Mouse (Mus musculus) monocyte, adult 5-6 weeks (primary cell): Measurements from ENCODE around the gene Gria2. TPM values are rescaled to one million over a fixed set of nuclear protein-coding genes. Genes with fewer than 3 reads are reported as not detected.

ENCODE experiments used
- ATAC-seq: fragments of 153-309, 156-312 bp; replicated peaks from 2 replicates; pipeline ENCODE4 v1.8.0; 2017; ENCODE audit warnings: mild to moderate bottlenecking; ENCODE audit not compliant: low TSS enrichment, insufficient number of reproducible peaks, severe bottlenecking, poor library complexity, low FRiP score
- total RNA-seq: library from RNA; stranded (forward); fragments of 200-1000, 200-491, 200-594 nt; gene quantifications from 3 replicates; pipeline ENCODE4 v1.2.3, GENCODE M21; 2017

Gene Gria2
- total RNA-seq, 1 experiment from 2014 or later = not detected

- ATAC-seq = no peak
Measured at GRCm38 (mm10) chr3:80781144-80781530, 21.5 kb downstream of the Gria2 start.

GRCm38 (mm10) chr3:80780383-80781143, 22.1 kb downstream of the Gria2 start:
- ATAC-seq = no peak

- no peak for ATAC-seq
Measured at GRCm38 (mm10) chr3:80776628-80777027, 26.0 kb downstream of the Gria2 start.

GRCm38 (mm10) chr3:80775971-80776370, 26.7 kb downstream of the Gria2 start:
- ATAC-seq = no peak

GRCm38 (mm10) chr3:80774005-80774764, 28.4 kb downstream of the Gria2 start:
- no peak for ATAC-seq

- no peak for ATAC-seq
Measured at GRCm38 (mm10) chr3:80773232-80773631, 29.4 kb downstream of the Gria2 start.

- no peak for ATAC-seq
Measured at GRCm38 (mm10) chr3:80769506-80770235, 33.0 kb downstream of the Gria2 start.

GRCm38 (mm10) chr3:80758955-80759354, 43.7 kb downstream of the Gria2 start:
- ATAC-seq = no peak

- no peak for ATAC-seq
Measured at GRCm38 (mm10) chr3:80758363-80758762, 44.3 kb downstream of the Gria2 start.

GRCm38 (mm10) chr3:80750786-80751185, 51.8 kb downstream of the Gria2 start:
- ATAC-seq = no peak

GRCm38 (mm10) chr3:80725205-80725604, 77.4 kb downstream of the Gria2 start:
- no peak for ATAC-seq

- no peak for ATAC-seq
Measured at GRCm38 (mm10) chr3:80713123-80713522, 89.5 kb downstream of the Gria2 start.

- no peak for ATAC-seq
Measured at GRCm38 (mm10) chr3:80708992-80709391, 93.6 kb downstream of the Gria2 start.

GRCm38 (mm10) chr3:80702173-80702572, 100.5 kb downstream of the Gria2 start:
- no peak for ATAC-seq

- no peak for ATAC-seq
Measured at GRCm38 (mm10) chr3:80697523-80697922, 105.1 kb downstream of the Gria2 start.

- no peak for ATAC-seq
Measured at GRCm38 (mm10) chr3:80694965-80695364, 107.7 kb downstream of the Gria2 start.

- ATAC-seq = no peak
Measured at GRCm38 (mm10) chr3:80665105-80665504, 137.5 kb downstream of the Gria2 start.

- ATAC-seq = no peak
Measured at GRCm38 (mm10) chr3:80663293-80663692, 139.3 kb downstream of the Gria2 start.

GRCm38 (mm10) chr3:80661838-80662237, 140.8 kb downstream of the Gria2 start:
- ATAC-seq = no peak
